Mouse (Mus musculus) MEL (cell line): ENCODE results near the gene Snrpf. TPM values are rescaled to one million over a fixed set of nuclear protein-coding genes. Genes with fewer than 3 reads are reported as not detected.

Experiments used
- DNase-seq: peaks from one replicate; pipeline ENCODE4 v3.0.0; 2011; ENCODE audit warnings: low read depth, low spot score
- H3K27ac ChIP-seq: 2 replicates; pipeline ENCODE4 v1.5.1; 2012; ENCODE audit warnings: low read depth, mild to moderate bottlenecking, control low read depth, low read length, moderate library complexity; ENCODE audit not compliant: control insufficient read depth
- H3K27me3 ChIP-seq, 2 experiments: fragments of 150-350 bp in 1 of 2; sonication (generic) in 1 of 2; 2 replicates each; pipeline ENCODE4 v1.6.1; 2012; ENCODE audit warnings: low read length in 2 of 2, mild to moderate bottlenecking in 2 of 2, improper control_type of control experiment in 1 of 2, moderate library complexity in 1 of 2; ENCODE audit not compliant: insufficient read depth in 2 of 2, control insufficient read depth in 1 of 2
- H3K36me3 ChIP-seq, 2 experiments: 2 replicates each; pipeline ENCODE4 v1.6.1; 2012 to 2014; ENCODE audit warnings: low read length in 2 of 2, improper control_type of control experiment in 1 of 2, inconsistent platforms in 1 of 2, mild to moderate bottlenecking in 1 of 2; ENCODE audit not compliant: insufficient read depth in 2 of 2, control insufficient read depth in 1 of 2
- H3K4me1 ChIP-seq, 2 experiments: fragments of 150-350 bp in 1 of 2; sonication (generic) in 1 of 2; 2 replicates each; pipeline ENCODE4 v1.6.1; 2012; ENCODE audit warnings: low read length in 2 of 2, improper control_type of control experiment in 1 of 2, mild to moderate bottlenecking in 1 of 2; ENCODE audit not compliant: insufficient read depth in 2 of 2, control insufficient read depth in 1 of 2
- H3K4me3 ChIP-seq, 2 experiments: fragments of 150-350 bp in 1 of 2; sonication (generic) in 1 of 2; 2 replicates each; pipeline ENCODE4 v1.5.1; 2012; ENCODE audit warnings: low read depth in 2 of 2, low read length in 2 of 2, mild to moderate bottlenecking in 2 of 2, moderate library complexity in 2 of 2, control low read depth in 1 of 2, improper control_type of control experiment in 1 of 2; ENCODE audit not compliant: control insufficient read depth in 1 of 2, insufficient read depth in 1 of 2
- H3K79me2 ChIP-seq: 2 replicates; pipeline ENCODE4 v1.6.1; 2012; ENCODE audit warnings: mild to moderate bottlenecking, low read length, moderate library complexity; ENCODE audit not compliant: control insufficient read depth, poor library complexity, insufficient read depth
- H3K9ac ChIP-seq: 2 replicates; pipeline ENCODE4 v1.6.1; 2012; ENCODE audit warnings: low read depth, mild to moderate bottlenecking, control low read depth, low read length, moderate library complexity; ENCODE audit not compliant: control insufficient read depth, poor library complexity, severe bottlenecking
- H3K9me3 ChIP-seq: fragments of 150-350 bp; sonication (generic); replicated peaks from 2 replicates; pipeline ENCODE4 v1.6.1; 2012; ENCODE audit warnings: mild to moderate bottlenecking, low read length, improper control_type of control experiment, moderate library complexity; ENCODE audit not compliant: insufficient read depth
- CHD1 ChIP-seq: IDR thresholded peaks from 2 replicates; pipeline ENCODE4 v1.6.1; 2012; ENCODE audit warnings: low read depth, mild to moderate bottlenecking, inconsistent platforms, low read length, improper control_type of control experiment
- CTCF ChIP-seq, 3 experiments: IDR thresholded peaks in 2 of 3; conservative IDR thresholded peaks in 1 of 3; 2 replicates each; pipeline ENCODE4 v1.5.1; 2011 to 2012; ENCODE audit warnings: low read length in 3 of 3, low read depth in 2 of 3, mild to moderate bottlenecking in 2 of 3, improper control_type of control experiment in 1 of 3, inconsistent platforms in 1 of 3, mixed read lengths in 1 of 3, moderate library complexity in 1 of 3; ENCODE audit not compliant: control insufficient read depth in 1 of 3, insufficient read depth in 1 of 3, poor library complexity in 1 of 3, severe bottlenecking in 1 of 3
- E2F4 ChIP-seq: IDR thresholded peaks from 2 replicates; pipeline ENCODE4 v1.6.1; 2011; ENCODE audit warnings: low read depth, low read length, improper control_type of control experiment, borderline replicate concordance
- ELF1 ChIP-seq: IDR thresholded peaks from 2 replicates; pipeline ENCODE4 v1.6.1; 2014; ENCODE audit warnings: low read depth, mild to moderate bottlenecking, inconsistent platforms, low read length, improper control_type of control experiment, moderate library complexity
- EP300 ChIP-seq, 2 experiments: IDR thresholded peaks; 2 replicates each; pipeline ENCODE4 v1.6.1; 2011; ENCODE audit warnings: improper control_type of control experiment in 2 of 2, low read length in 2 of 2, low read depth in 1 of 2, mild to moderate bottlenecking in 1 of 2
- HCFC1 ChIP-seq: IDR thresholded peaks from 2 replicates; pipeline ENCODE4 v1.6.1; 2012; ENCODE audit warnings: low read depth, mild to moderate bottlenecking, inconsistent platforms, low read length, improper control_type of control experiment, moderate library complexity
- MAZ ChIP-seq: IDR thresholded peaks from 2 replicates; pipeline ENCODE4 v1.6.1; 2012; ENCODE audit warnings: low read depth, mild to moderate bottlenecking, inconsistent platforms, low read length, improper control_type of control experiment
- NRF1 ChIP-seq: IDR thresholded peaks from 2 replicates; pipeline ENCODE4 v1.6.1; 2014; ENCODE audit warnings: low read depth, mild to moderate bottlenecking, inconsistent platforms, low read length, improper control_type of control experiment, moderate library complexity; ENCODE audit not compliant: poor library complexity, insufficient read depth, severe bottlenecking
- RAD21 ChIP-seq: IDR thresholded peaks from 2 replicates; pipeline ENCODE4 v1.6.1; 2011; ENCODE audit warnings: mild to moderate bottlenecking, low read depth, low read length, improper control_type of control experiment
- SIN3A ChIP-seq: IDR thresholded peaks from 2 replicates; pipeline ENCODE4 v1.6.1; 2012; ENCODE audit warnings: low read length, improper control_type of control experiment, inconsistent platforms
- TAL1 ChIP-seq: IDR thresholded peaks from 2 replicates; pipeline ENCODE4 v1.6.1; 2012; ENCODE audit warnings: mild to moderate bottlenecking, inconsistent platforms, low read length, moderate library complexity, mixed read lengths
- TCF12 ChIP-seq: IDR thresholded peaks from 2 replicates; pipeline ENCODE4 v1.6.1; 2014; ENCODE audit warnings: low read depth, mild to moderate bottlenecking, inconsistent platforms, low read length, improper control_type of control experiment, moderate library complexity
- ZMIZ1 ChIP-seq: IDR thresholded peaks from 2 replicates; pipeline ENCODE4 v1.6.1; 2012; ENCODE audit warnings: low read depth, mild to moderate bottlenecking, inconsistent platforms, low read length, improper control_type of control experiment, moderate library complexity
- polyA plus RNA-seq, 2 experiments: library from polyadenylated mRNA; stranded (reverse) in 1 of 2; unstranded in 1 of 2; fragments of >175 nt in 1 of 2; fragments of >200 nt in 1 of 2; gene quantifications; 2 replicates each; pipeline versions ENCODE4 v1.2.1 to v1.2.4; 2012; ENCODE audit warnings: low replicate concordance in 2 of 2, low read depth in 1 of 2; ENCODE audit not compliant: insufficient read length in 2 of 2, insufficient read depth in 1 of 2, missing spikeins in 1 of 2
- total RNA-seq: library from RNA; depleted of rRNA; stranded (reverse); fragments of 300-350 nt; gene quantifications from 2 replicates; pipeline ENCODE4 v1.2.3, GENCODE M21; 2012

Snrpf gene
- total and polyA plus RNA-seq, 3 experiments = 91.5 to 150 TPM; not detected in 1

- Histone ChIP-seq H3K27me3 (peaks cover 6 to 8% of the 10 kb centered on the region in 2 experiments), H3K36me3 (no peaks in the 10 kb centered on the region), H3K9ac (no peak overlapping the region), H3K4me1 (no peaks in the 10 kb centered on the region), H3K27ac (no peak overlapping the region), H3K4me3 (no peak overlapping the region), H3K9me3 (no peaks in the 10 kb centered on the region), H3K79me2 (no peaks in the 10 kb centered on the region)
- TF ChIP-seq CTCF (IDR thresholded peaks at IDR 0.05 in 2 of 3, conservative IDR thresholded peaks at IDR 0.05 in 1 of 3; ENCODE audit: control insufficient read depth in 1 of 3, insufficient read depth in 1 of 3, low read depth in 2 of 3, low read length in 3 of 3, poor library complexity in 1 of 3, severe bottlenecking in 1 of 3) = no peak
- TF ChIP-seq SIN3A = no peak
- no peak for TF ChIP-seq E2F4
- no peak for TF ChIP-seq TCF12
- no peak for TF ChIP-seq MAZ
- no peak for TF ChIP-seq NRF1
- no peak for TF ChIP-seq CHD1
- no peak for TF ChIP-seq EP300 (IDR thresholded peaks at IDR 0.05; ENCODE audit: low read depth in 1 of 2, low read length in 2 of 2)
- no peak for TF ChIP-seq ZMIZ1
- no peak for TF ChIP-seq ELF1
- TF ChIP-seq HCFC1 = no peak
- TF ChIP-seq TAL1 = no peak
- TF ChIP-seq RAD21 = no peak
- no peak for DNase-seq
Observed at GRCm38 (mm10) chr10:93633563-93633962, 44.1 kb upstream of the Snrpf start.

DNA sequence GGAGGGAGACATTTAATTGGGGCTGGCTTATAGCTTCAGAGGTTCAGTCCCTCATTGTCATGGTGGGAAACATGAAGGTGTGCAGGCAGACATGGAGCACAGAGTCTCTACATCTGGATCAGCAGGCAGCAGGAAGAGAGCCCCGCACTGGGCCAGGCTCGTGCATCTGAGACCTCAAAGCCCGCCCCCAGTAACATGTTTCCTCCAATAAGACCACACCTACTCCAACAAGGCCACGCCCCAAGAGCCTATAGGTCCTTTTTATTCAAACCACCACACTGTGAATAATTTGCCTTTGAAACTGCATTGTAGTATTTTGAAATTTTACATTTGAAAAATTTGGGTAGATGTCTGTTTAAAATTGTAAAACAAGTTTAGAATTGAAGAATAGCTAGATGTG, 42.6 kb upstream of the Snrpf start:
- Histone ChIP-seq H3K79me2 (no peaks in the 10 kb centered on the region), H3K27me3 (peaks cover 6 to 8% of the 10 kb centered on the region in 2 experiments)

DNA sequence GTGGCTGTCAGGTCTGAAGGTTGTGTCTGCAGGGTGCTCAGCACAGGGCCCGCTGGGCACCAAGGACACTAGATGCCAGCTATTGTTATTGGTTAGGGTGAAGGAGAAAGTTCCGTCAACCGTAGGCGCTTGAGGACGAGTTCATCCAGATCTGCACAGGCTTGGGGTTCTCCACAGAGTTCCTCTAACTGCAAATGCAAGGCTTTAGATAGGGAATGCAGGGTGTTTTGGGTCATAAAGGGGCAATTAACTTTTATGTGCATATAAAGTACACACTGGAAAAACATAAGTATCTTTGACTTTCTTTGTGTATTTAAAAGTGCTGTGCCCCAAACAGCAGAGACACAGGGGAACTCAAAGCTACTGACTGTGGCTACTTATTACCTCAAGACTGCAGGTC, 40.8 kb upstream of the Snrpf start:
- H3K79me2 ChIP-seq = no peaks in the 10 kb centered on the region
- no peaks in the 10 kb centered on the region for H3K36me3 ChIP-seq
- TF ChIP-seq NRF1 (no peak), ELF1 (no peak), TAL1 (no peak), SIN3A (no peak)
- no peaks in the 10 kb centered on the region for H3K4me1 ChIP-seq
- H3K9ac ChIP-seq = no peak overlapping the region
- H3K4me3 ChIP-seq = no peak overlapping the region
- H3K27ac ChIP-seq = no peak overlapping the region
- no peaks in the 10 kb centered on the region for H3K9me3 ChIP-seq
- DNase-seq = no peak
- H3K27me3 ChIP-seq = peaks cover 2 to 6% of the 10 kb centered on the region in 2 experiments

More for the DNA sequence above, 42.6 kb upstream of the Snrpf start:
- Histone ChIP-seq H3K9me3 (no peaks in the 10 kb centered on the region), H3K9ac (no peak overlapping the region), H3K4me3 (no peak overlapping the region), H3K27ac (no peak overlapping the region), H3K36me3 (no peaks in the 10 kb centered on the region), H3K4me1 (no peaks in the 10 kb centered on the region)
- DNase-seq = no peak
- no peak for TF ChIP-seq EP300 (IDR thresholded peaks at IDR 0.05; ENCODE audit: low read depth in 1 of 2, low read length in 2 of 2)
